Comparison of ENCODE assay signal across 15 mouse cellular contexts in genomic region chr14:90680377-90680776, GRCm38 (mm10).
"Had no signal": no experiment of that assay in that cellular context is flagged by ENCODE, and none has a peak within 500 bp of the region (broad histone marks: within the 10 kb centered on the region; RNA-seq: fewer than 3 reads in every experiment).

No protein-coding gene starts in this region.

- H3K27ac ChIP-seq: kidney, embryonic 15.5 days; limb, embryonic 15.5 days; liver, embryonic 13.5 days; lung, embryonic 15.5 days; macrophage; midbrain, embryonic 13.5 days; neural tube, embryonic 15.5 days; stomach, postnatal 0 days had no signal

- H3K4me2 ChIP-seq: kidney, embryonic 15.5 days; limb, embryonic 15.5 days; liver, embryonic 13.5 days; lung, embryonic 15.5 days; midbrain, embryonic 13.5 days; neural tube, embryonic 15.5 days had no signal

- DNase-seq: kidney, adult 2 months; kidney, postnatal 36 days; liver, embryonic 13.5 days; liver, postnatal 0 days; lung, postnatal 14 days; thymus, adult 18-20 months; thymus, postnatal 14 days had no signal

- H3K4me1 ChIP-seq: kidney, embryonic 15.5 days; limb, embryonic 15.5 days; liver, embryonic 13.5 days; lung, embryonic 15.5 days; midbrain, embryonic 13.5 days; neural tube, embryonic 15.5 days had no signal

- H3K9me3 ChIP-seq: kidney, embryonic 15.5 days; limb, embryonic 15.5 days; lung, embryonic 15.5 days; midbrain, embryonic 13.5 days; neural tube, embryonic 15.5 days had no signal

- ATAC-seq: liver, postnatal 0 days; midbrain, embryonic 13.5 days had no signal

- H3K27me3 ChIP-seq: kidney, embryonic 15.5 days; limb, embryonic 15.5 days; liver, embryonic 13.5 days; lung, embryonic 15.5 days; midbrain, embryonic 13.5 days; neural tube, embryonic 15.5 days had no signal

- H3K36me3 ChIP-seq: kidney, embryonic 15.5 days; limb, embryonic 15.5 days; liver, embryonic 13.5 days; lung, embryonic 15.5 days; midbrain, embryonic 13.5 days; neural tube, embryonic 15.5 days had no signal

- H3K9ac ChIP-seq: kidney, embryonic 15.5 days; limb, embryonic 15.5 days; liver, embryonic 13.5 days; liver, postnatal 0 days; lung, embryonic 15.5 days; midbrain, embryonic 13.5 days; neural tube, embryonic 15.5 days had no signal

- H3K4me3 ChIP-seq: kidney, embryonic 15.5 days; limb, embryonic 15.5 days; liver, embryonic 13.5 days; lung, embryonic 15.5 days; midbrain, embryonic 13.5 days; myocyte; neural tube, embryonic 15.5 days had no signal
